Comparison of ENCODE assay signal across 8 mouse cellular contexts in the genomic region with DNA sequence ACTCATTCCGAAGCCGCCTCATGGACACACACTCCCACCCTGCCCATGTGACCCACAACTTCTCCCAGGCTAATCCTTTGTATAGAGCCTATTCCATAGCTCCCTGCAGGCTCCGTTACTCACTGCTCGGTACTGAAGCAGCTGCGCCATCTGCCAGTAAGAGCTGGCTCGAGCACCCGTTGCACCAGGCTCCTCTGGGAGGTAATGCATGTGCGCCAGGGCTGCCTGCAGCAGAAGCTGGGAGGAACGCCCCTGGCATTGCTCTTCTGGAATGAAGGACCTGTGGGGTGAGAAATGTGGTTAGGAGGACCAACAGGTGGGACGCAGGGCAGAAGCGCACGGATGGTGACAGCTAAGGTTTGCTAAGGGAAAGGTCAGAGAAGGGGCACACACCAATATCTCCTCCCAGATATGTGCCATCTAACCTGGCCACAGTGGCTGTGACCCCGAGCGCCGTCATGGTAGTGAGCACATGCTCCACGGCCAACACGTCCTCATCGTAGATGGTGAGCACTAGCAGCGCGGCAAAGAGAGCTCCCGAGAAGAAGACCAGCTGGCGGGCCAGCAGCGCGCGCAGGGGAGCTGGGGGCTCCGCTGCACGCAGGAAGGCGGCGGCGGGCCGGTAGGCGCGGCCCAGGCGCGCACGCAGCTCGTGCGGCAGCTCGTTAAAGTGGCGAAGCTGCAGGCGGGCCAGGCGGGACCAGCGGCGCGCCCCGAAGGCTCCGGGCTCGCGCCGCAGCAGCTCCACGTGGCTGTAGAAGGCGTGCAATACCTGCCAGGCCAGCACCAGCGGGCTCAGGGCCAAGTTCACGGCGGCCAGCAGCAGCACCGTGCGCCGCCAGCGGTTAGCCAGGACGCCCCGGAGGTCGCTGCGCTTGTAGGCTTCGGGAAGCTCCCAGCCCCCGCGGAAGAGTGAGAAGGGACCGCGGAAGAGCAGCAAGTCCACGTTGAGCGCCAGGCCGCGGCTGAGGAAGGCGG. TPM values are rescaled to one million over a fixed set of nuclear protein-coding genes. Genes with fewer than 3 reads are reported as not detected.
A peak's percentile ranks its signal among the peaks of the same experiment; 100 is the strongest.
DNase-seq lines count a peak whose midpoint lies in the region; ATAC-seq and TF ChIP-seq lines count a peak whose summit lies in the region.

No protein-coding gene starts in this region.

- no peaks in the 10 kb centered on the region for H3K27me3 ChIP-seq in ES-Bruce4 (ENCODE audit: control insufficient read depth, insufficient read depth, low read length, poor library complexity, severe bottlenecking)
- H3K27me3 ChIP-seq in forebrain, embryonic 12.5 days: peaks cover 70% of the 10 kb centered on the region
- H3K27me3 ChIP-seq in liver, postnatal 0 days (ENCODE audit: insufficient read depth, low read length): peaks cover 9% of the 10 kb centered on the region
- H3K27me3 ChIP-seq in neural tube, embryonic 14.5 days (ENCODE audit: control insufficient read depth, insufficient read depth, low read length): no peaks in the 10 kb centered on the region; the same call in none of the 2 replicates

- TF ChIP-seq EP300 in ES-Bruce4 (IDR thresholded peaks at IDR 0.05; ENCODE audit: insufficient read depth, low read depth, low read length): no peak
- no peak for TF ChIP-seq EP300 in liver, postnatal 0 days (IDR thresholded peaks at IDR 0.05; ENCODE audit: low read depth)

- H3K36me3 ChIP-seq in ES-Bruce4 (ENCODE audit: control insufficient read depth, insufficient read depth, low read length, poor library complexity, severe bottlenecking): no peaks in the 10 kb centered on the region
- no peaks in the 10 kb centered on the region for H3K36me3 ChIP-seq in forebrain, embryonic 12.5 days (replicated peaks)
- H3K36me3 ChIP-seq in liver, postnatal 0 days (replicated peaks; ENCODE audit: insufficient read depth, low read length): no peaks in the 10 kb centered on the region
- no peaks in the 10 kb centered on the region for H3K36me3 ChIP-seq in neural tube, embryonic 14.5 days (ENCODE audit: control insufficient read depth, insufficient read depth, low read length)

- H3K4me1 ChIP-seq in ES-Bruce4 (ENCODE audit: control insufficient read depth, insufficient read depth, low read length): peaks cover 6% of the 10 kb centered on the region
- H3K4me1 ChIP-seq in forebrain, embryonic 12.5 days: peaks cover 30% of the 10 kb centered on the region
- H3K4me1 ChIP-seq in liver, postnatal 0 days (ENCODE audit: insufficient read depth): peaks cover 55% of the 10 kb centered on the region
- H3K4me1 ChIP-seq in neural tube, embryonic 14.5 days (ENCODE audit: control insufficient read depth, insufficient read depth, low read length): peaks cover 20% of the 10 kb centered on the region

- H3K27ac ChIP-seq in ES-Bruce4 (ENCODE audit: insufficient read depth, low read length): no peak overlapping the region
- H3K27ac ChIP-seq in forebrain, embryonic 12.5 days: 0 out of 2 replicates have a peak overlapping the region, but pooled peaks have one; percentile 25
- H3K27ac ChIP-seq in liver, postnatal 0 days (ENCODE audit: low read depth): peak overlapping the region; percentile 17; the same call in 1 of the 2 replicates
- H3K27ac ChIP-seq in neural tube, embryonic 14.5 days (ENCODE audit: low read depth, low read length): 0 out of 2 replicates have a peak overlapping the region, but pooled peaks have one; percentile 16

- TF ChIP-seq CTCF in ES-Bruce4 (IDR thresholded peaks at IDR 0.05; ENCODE audit: low read depth, low read length): peak; percentile 39
- TF ChIP-seq CTCF in liver, postnatal 0 days (IDR thresholded peaks at IDR 0.05; ENCODE audit: low read depth): peak; percentile 32; the same call in 1 of the 2 replicates

- peak overlapping the region; percentile 81 for H3K4me3 ChIP-seq in ES-Bruce4 (ENCODE audit: low read depth, low read length)
- peak overlapping the region; percentile 46 for H3K4me3 ChIP-seq in forebrain, embryonic 12.5 days (replicated peaks)
- H3K4me3 ChIP-seq in liver, postnatal 0 days (ENCODE audit: low read depth, low read length): peak overlapping the region; percentile 50
- H3K4me3 ChIP-seq in neural tube, embryonic 14.5 days (ENCODE audit: low read depth, low read length): peak overlapping the region; percentile 42

- TF ChIP-seq POLR2A in ES-Bruce4 (IDR thresholded peaks at IDR 0.05; ENCODE audit: insufficient read depth, low read length): no peak

- peak; percentile 79 for DNase-seq in adrenal gland, postnatal 14 days
- DNase-seq in heart, postnatal 36 days: peak; percentile 72 to 75
- DNase-seq in large intestine, adult 2 months (ENCODE audit: low read depth, low spot score): peak; percentile 22
- DNase-seq in liver, postnatal 0 days: peak; percentile 72
- peak; percentile 70 for DNase-seq in urinary bladder, postnatal 14 days (ENCODE audit: low spot score)

- H3K4me2 ChIP-seq in forebrain, embryonic 12.5 days: peak overlapping the region; percentile 94
- peak overlapping the region; percentile 85 for H3K4me2 ChIP-seq in liver, postnatal 0 days (ENCODE audit: low read depth, low read length)
- peak overlapping the region; percentile 99 for H3K4me2 ChIP-seq in neural tube, embryonic 14.5 days (ENCODE audit: low read depth, low read length)

- peak; percentile 51; the same call in 1 of the 2 replicates for ATAC-seq in forebrain, embryonic 12.5 days (ENCODE audit: low FRiP score)
- peak; percentile 16 for ATAC-seq in liver, postnatal 0 days
- ATAC-seq in neural tube, embryonic 14.5 days (ENCODE audit: low read depth): peak; percentile 64

- H3K9me3 ChIP-seq in ES-Bruce4 (replicated peaks; ENCODE audit: control insufficient read depth, insufficient read depth, low read length, poor library complexity, severe bottlenecking): no peaks in the 10 kb centered on the region
- H3K9me3 ChIP-seq in forebrain, embryonic 12.5 days: no peaks in the 10 kb centered on the region
- H3K9me3 ChIP-seq in liver, postnatal 0 days (ENCODE audit: low read length): no peaks in the 10 kb centered on the region
- no peaks in the 10 kb centered on the region for H3K9me3 ChIP-seq in neural tube, embryonic 14.5 days (ENCODE audit: control insufficient read depth, low read length)

- peak overlapping the region; percentile 69 for H3K9ac ChIP-seq in ES-Bruce4 (ENCODE audit: low read depth, poor library complexity, severe bottlenecking)
- peak overlapping the region; percentile 54 for H3K9ac ChIP-seq in forebrain, embryonic 12.5 days
- H3K9ac ChIP-seq in liver, postnatal 0 days (replicated peaks): peak overlapping the region; percentile 49
- H3K9ac ChIP-seq in neural tube, embryonic 14.5 days (replicated peaks; ENCODE audit: low read depth, low read length): peak overlapping the region; percentile 51

- WGBS in forebrain, embryonic 12.5 days: under 1% methylated on average over 70 of the region's 73 CpGs
- WGBS in large intestine, adult 2 months: 1% methylated on average over 73 of the region's 73 CpGs
- 1% methylated on average over 72 of the region's 73 CpGs for WGBS in liver, postnatal 0 days (ENCODE audit: insufficient replicate concordance)
- WGBS in neural tube, embryonic 14.5 days: under 1% methylated on average over 72 of the region's 73 CpGs

- intact Hi-C loops in heart, postnatal 36 days (cut with DNase I): no loop called here

RNA-seq across cellular contexts. Expression of gene Atg9b, which starts 4.4 kb away (rescaled TPM):
- 10.3 and 10.6 TPM in 2 replicates for polyA plus RNA-seq in ES-Bruce4 (2011; ENCODE audit: insufficient read depth, insufficient read length, low read depth, missing spikeins)
- 0.41 and 0.60 TPM in 2 replicates for total RNA-seq in adrenal gland, postnatal 14 days (2021)
- polyA plus RNA-seq in forebrain, embryonic 12.5 days (2016; fragmentation: Nextera tagmentation; extraction: Ambion mirVana): 0.34 and 0.53 TPM in 2 replicates
- under 1 TPM; 0.27 to 0.75 TPM for total RNA-seq in heart, postnatal 36 days (2021)
- polyA plus RNA-seq in large intestine, adult 2 months (2012; rRNA removed): 0.93 and 1.0 TPM in 2 replicates
- 0.25 and 0.48 TPM in 2 replicates for polyA plus RNA-seq in liver, postnatal 0 days (2015; fragmentation: Nextera tagmentation; extraction: Ambion mirVana)
- 2.0 and 2.2 TPM in 2 replicates for polyA plus RNA-seq in neural tube, embryonic 14.5 days (2014; fragmentation: Nextera tagmentation; extraction: Ambion mirVana)

RNA-seq across cellular contexts. Expression of gene Abcb8, which starts 5.9 kb away (rescaled TPM):
- polyA plus RNA-seq in ES-Bruce4 (2011; ENCODE audit: insufficient read depth, insufficient read length, low read depth, missing spikeins): 28.8 and 29.6 TPM in 2 replicates
- total RNA-seq in adrenal gland, postnatal 14 days (2021): 80.9 and 92.2 TPM in 2 replicates
- polyA plus RNA-seq in forebrain, embryonic 12.5 days (2016; fragmentation: Nextera tagmentation; extraction: Ambion mirVana): 43.6 and 47.4 TPM in 2 replicates
- 10 to 100 TPM; 83.7 to 84.9 TPM for total RNA-seq in heart, postnatal 36 days (2021)
- 57.7 and 79.6 TPM in 2 replicates for polyA plus RNA-seq in large intestine, adult 2 months (2012; rRNA removed)
- 20.3 and 22.3 TPM in 2 replicates for polyA plus RNA-seq in liver, postnatal 0 days (2015; fragmentation: Nextera tagmentation; extraction: Ambion mirVana)
- 47.2 and 47.7 TPM in 2 replicates for polyA plus RNA-seq in neural tube, embryonic 14.5 days (2014; fragmentation: Nextera tagmentation; extraction: Ambion mirVana)

RNA-seq across cellular contexts. Expression of gene Nos3, which starts 22.9 kb away (rescaled TPM):
- 1.1 and 1.2 TPM in 2 replicates for polyA plus RNA-seq in ES-Bruce4 (2011; ENCODE audit: insufficient read depth, insufficient read length, low read depth, missing spikeins)
- 16.8 and 18.3 TPM in 2 replicates for total RNA-seq in adrenal gland, postnatal 14 days (2021)
- 7.1 and 7.2 TPM in 2 replicates for polyA plus RNA-seq in forebrain, embryonic 12.5 days (2016; fragmentation: Nextera tagmentation; extraction: Ambion mirVana)
- 10 to 100 TPM; 23.7 to 26.2 TPM for total RNA-seq in heart, postnatal 36 days (2021)
- polyA plus RNA-seq in large intestine, adult 2 months (2012; rRNA removed): 3.1 and 4.3 TPM in 2 replicates
- polyA plus RNA-seq in liver, postnatal 0 days (2015; fragmentation: Nextera tagmentation; extraction: Ambion mirVana): 1.7 and 1.8 TPM in 2 replicates
- polyA plus RNA-seq in neural tube, embryonic 14.5 days (2014; fragmentation: Nextera tagmentation; extraction: Ambion mirVana): 4.2 and 9.6 TPM in 2 replicates

RNA-seq across cellular contexts. Expression of gene Asic3, which starts 25.6 kb away (rescaled TPM):
- polyA plus RNA-seq in ES-Bruce4 (2011; ENCODE audit: insufficient read depth, insufficient read length, low read depth, missing spikeins): 0.88 TPM in 1 of 2 replicates, not detected in the other
- 1.1 TPM in 1 of 2 replicates, not detected in the other for total RNA-seq in adrenal gland, postnatal 14 days (2021)
- polyA plus RNA-seq in forebrain, embryonic 12.5 days (2016; fragmentation: Nextera tagmentation; extraction: Ambion mirVana): 0.20 and 0.37 TPM in 2 replicates
- total RNA-seq in heart, postnatal 36 days (2021): not detected
- 0.38 and 1.1 TPM in 2 replicates for polyA plus RNA-seq in large intestine, adult 2 months (2012; rRNA removed)
- polyA plus RNA-seq in liver, postnatal 0 days (2015; fragmentation: Nextera tagmentation; extraction: Ambion mirVana): 0.11 TPM in 1 of 2 replicates, not detected in the other
- 0.58 and 3.0 TPM in 2 replicates for polyA plus RNA-seq in neural tube, embryonic 14.5 days (2014; fragmentation: Nextera tagmentation; extraction: Ambion mirVana)

RNA-seq across cellular contexts. Expression of gene Cdk5, which starts 35.8 kb away (rescaled TPM):
- 30.9 and 34.0 TPM in 2 replicates for polyA plus RNA-seq in ES-Bruce4 (2011; ENCODE audit: insufficient read depth, insufficient read length, low read depth, missing spikeins)
- total RNA-seq in adrenal gland, postnatal 14 days (2021): 38.5 and 38.7 TPM in 2 replicates
- 62.2 and 63.7 TPM in 2 replicates for polyA plus RNA-seq in forebrain, embryonic 12.5 days (2016; fragmentation: Nextera tagmentation; extraction: Ambion mirVana)
- 10 to 100 TPM; 22.5 to 23.0 TPM for total RNA-seq in heart, postnatal 36 days (2021)
- polyA plus RNA-seq in large intestine, adult 2 months (2012; rRNA removed): 59.2 and 62.5 TPM in 2 replicates
- 11.5 and 13.1 TPM in 2 replicates for polyA plus RNA-seq in liver, postnatal 0 days (2015; fragmentation: Nextera tagmentation; extraction: Ambion mirVana)
- 119 and 126 TPM in 2 replicates for polyA plus RNA-seq in neural tube, embryonic 14.5 days (2014; fragmentation: Nextera tagmentation; extraction: Ambion mirVana)

Comparison
In these comparisons a context has a peak if more than half of its experiments do, and no peak if none do; other contexts are left out.
1. DNase-seq: peak in every context shown above with its lines; median percentile 79 in adrenal gland, postnatal 14 days; 74 in heart, postnatal 36 days; 72 in liver, postnatal 0 days; 70 in urinary bladder, postnatal 14 days; 22 in large intestine, adult 2 months.